Mouse (Mus musculus): ENCODE measurements around the gene Zfp316.

- TF ChIP-seq MAFK (IDR thresholded peaks at IDR 0.05; ENCODE audit: insufficient read depth, low read depth, low read length) = no peak
- TF ChIP-seq ZC3H11A (IDR thresholded peaks at IDR 0.05; ENCODE audit: borderline replicate concordance, low read depth, low read length) = no peak
- TF ChIP-seq ZNF384 (IDR thresholded peaks at IDR 0.05; ENCODE audit: low read depth, low read length) = no peak
- no peak for TF ChIP-seq HCFC1 (IDR thresholded peaks at IDR 0.05; ENCODE audit: borderline replicate concordance, insufficient read depth, low read length)
Observed at GRCm38 (mm10) chr5:143298391-143298790, 28.6 kb upstream of the Zfp316 start.
